In the genomic region with DNA sequence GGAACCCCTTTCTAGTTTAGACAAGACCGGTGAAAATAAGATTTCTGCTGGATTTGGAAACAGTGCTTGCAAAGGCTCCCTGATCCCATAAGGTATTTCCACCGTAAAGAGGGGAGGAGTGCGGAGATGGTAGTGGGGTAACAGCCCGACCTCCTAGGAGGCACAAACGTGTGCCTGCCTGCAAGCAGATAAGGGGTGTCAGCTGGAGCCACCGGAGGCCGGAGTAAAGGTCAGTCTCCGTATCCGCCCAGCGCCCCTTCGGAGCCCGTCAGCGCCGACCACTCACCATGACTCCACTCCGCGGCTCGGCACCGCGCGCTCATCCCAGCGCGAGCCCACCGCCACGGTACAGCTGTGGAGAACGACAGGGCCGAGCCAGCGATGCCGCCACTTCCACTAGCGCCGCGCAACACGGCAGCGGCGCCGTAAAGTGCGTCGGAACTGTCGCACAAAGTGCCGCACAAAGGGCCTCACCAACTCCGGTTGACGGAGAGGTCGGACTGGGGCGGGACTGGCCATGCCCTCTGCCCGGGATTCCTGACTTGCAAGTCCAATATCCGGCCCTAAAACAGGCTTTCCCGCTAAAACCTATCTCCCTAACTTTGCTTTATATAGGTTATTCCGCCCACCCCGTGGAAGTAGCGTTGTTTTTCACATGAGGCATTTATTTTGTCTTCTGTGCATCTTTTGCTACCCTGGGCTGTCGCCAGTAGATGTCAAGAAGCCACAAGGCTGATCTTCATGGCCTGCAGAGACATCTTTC, we compare ENCODE assay signal across 8 mouse cellular contexts. TPM values are rescaled to one million over a fixed set of nuclear protein-coding genes. Genes with fewer than 3 reads are reported as not detected.
DNase-seq lines count a peak whose midpoint lies in the region; ATAC-seq lines count a peak whose summit lies in the region.

Gene Dnajc19, minus strand, starts transcription at position 422 of the 763 bp plus-strand sequence.

- H3K9me3 ChIP-seq in lung, embryonic 16.5 days (ENCODE audit: control insufficient read depth, low read length): no peaks in the 10 kb centered on the region

- H3K9ac ChIP-seq in lung, embryonic 16.5 days (ENCODE audit: low read length): peak within 1 kb of the TSS; percentile 88

- H3K36me3 ChIP-seq in lung, embryonic 16.5 days (ENCODE audit: control insufficient read depth, insufficient read depth, low read length): peaks cover 7% of the 10 kb centered on the region

- ATAC-seq in hematopoietic stem cell, adult 5-6 weeks (replicated peaks in 1 of 2; ENCODE audit: insufficient read depth in 1 of 2, low FRiP score in 2 of 2, low TSS enrichment in 1 of 2, low read depth in 1 of 2, poor library complexity in 2 of 2, severe bottlenecking in 2 of 2): peak; percentile 95 to 97
- peak; percentile 97 for ATAC-seq in lung, embryonic 16.5 days (ENCODE audit: low read depth)

- peak within 1 kb of the TSS; percentile 83 for H3K4me3 ChIP-seq in lung, embryonic 16.5 days (ENCODE audit: low read length)

- peaks cover 7% of the 10 kb centered on the region; the same call in 1 of the 2 replicates for H3K4me1 ChIP-seq in lung, embryonic 16.5 days (replicated peaks; ENCODE audit: control insufficient read depth, insufficient read depth, low read length)

- peak within 1 kb of the TSS; percentile 63 for H3K27ac ChIP-seq in lung, embryonic 16.5 days (ENCODE audit: low read length)

- H3K27me3 ChIP-seq in lung, embryonic 16.5 days (ENCODE audit: control insufficient read depth, insufficient read depth, low read depth, low read length): no peaks in the 10 kb centered on the region

- H3K4me2 ChIP-seq in lung, embryonic 16.5 days (ENCODE audit: low read depth, low read length): peak within 1 kb of the TSS; percentile 85

- under 1% methylated on average over 50 of the region's 50 CpGs for WGBS in lung, embryonic 16.5 days

- DNase-seq in MEL-GATA-1-ER (ENCODE audit: extremely low read depth, low read depth): peak; percentile 71
- peak; percentile 95 for DNase-seq in cerebellum, adult 8-10 months
- DNase-seq in forelimb bud, embryonic 11.5 days (ENCODE audit: low read depth, low spot score): peak; percentile 92
- peak; percentile 78 for DNase-seq in layer of hippocampus, adult 9-10 months (ENCODE audit: low spot score)
- DNase-seq in ovary, postnatal 10 days (ENCODE audit: low spot score): peak; percentile 88
- DNase-seq in thymus, postnatal 10 days (ENCODE audit: low spot score in 2 of 2): peak; percentile 74 to 86

RNA-seq across cellular contexts. Expression of gene Dnajc19, which starts in this region (rescaled TPM):
- total RNA-seq in hematopoietic stem cell, adult 5-6 weeks (2017): 101 and 112 TPM in 2 replicates
- polyA plus RNA-seq in lung, embryonic 16.5 days (2015; fragmentation: Nextera tagmentation; extraction: Ambion mirVana): 114 and 119 TPM in 2 replicates

Comparison
In these comparisons a context has a peak if more than half of its experiments do, and no peak if none do; other contexts are left out.
1. Peak in every context shown above with its lines: DNase-seq, ATAC-seq, H3K4me3 ChIP-seq and H3K27ac ChIP-seq.